Mouse (Mus musculus): ENCODE measurements around the gene Apoh.

The Apoh gene

DNA sequence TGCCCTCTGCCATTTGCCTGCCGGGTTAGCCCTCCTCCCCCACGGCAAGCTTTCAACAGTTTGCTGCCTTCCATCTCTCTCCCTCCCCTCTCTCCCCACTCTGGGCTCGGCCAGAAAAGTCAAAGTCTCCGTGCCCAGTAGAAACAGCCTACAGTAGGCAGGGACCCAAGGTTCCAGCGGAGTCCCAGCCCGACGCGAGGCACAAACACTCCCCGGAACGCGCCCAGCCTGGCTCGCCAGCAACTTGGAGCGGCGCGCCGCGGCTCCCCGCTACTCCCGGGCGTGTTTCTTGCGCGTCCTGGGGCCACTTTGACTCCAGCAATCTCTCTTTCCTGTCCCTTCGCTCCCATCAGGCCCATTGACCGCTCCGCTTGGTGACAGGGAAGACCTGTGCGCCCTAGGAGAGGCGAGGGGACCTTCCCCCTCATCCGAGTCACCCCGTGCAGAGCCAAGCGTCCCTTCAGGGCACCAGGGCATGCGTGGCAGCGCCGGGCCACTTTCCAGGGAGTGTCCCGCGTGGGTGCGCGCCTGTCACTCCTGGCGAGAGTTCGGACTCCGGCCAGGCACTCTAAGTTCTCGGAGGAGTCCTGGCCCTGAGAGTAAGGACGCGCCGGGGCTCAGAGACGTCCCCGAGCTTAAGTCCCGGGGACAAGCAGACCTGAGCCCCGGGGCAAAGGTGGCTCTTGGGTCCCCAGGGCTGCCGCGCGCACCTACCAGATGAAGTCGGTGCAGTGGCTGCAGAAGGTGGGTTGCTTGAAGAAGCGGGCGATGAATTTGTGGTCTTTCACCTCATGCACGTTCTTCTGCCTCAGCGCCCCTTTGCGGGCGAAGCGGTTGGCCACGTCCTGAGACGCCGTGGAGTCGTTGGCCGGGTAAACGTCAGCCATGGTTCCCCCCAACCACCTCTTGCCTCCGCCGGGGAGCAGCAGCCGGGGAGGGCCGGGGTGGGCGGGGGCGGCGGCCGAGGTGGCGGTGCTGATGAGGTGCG, at the start of gene Apoh:
Gene Apoh (plus strand): TSS at position 574 of the 988 bp plus-strand sequence.
- in situ Hi-C loops (cut with MboI, MseI), result loop anchor here (5.0 kb wide), 1 partner anchor 71 kb away; no protein-coding TSS in a partner anchor

DNA sequence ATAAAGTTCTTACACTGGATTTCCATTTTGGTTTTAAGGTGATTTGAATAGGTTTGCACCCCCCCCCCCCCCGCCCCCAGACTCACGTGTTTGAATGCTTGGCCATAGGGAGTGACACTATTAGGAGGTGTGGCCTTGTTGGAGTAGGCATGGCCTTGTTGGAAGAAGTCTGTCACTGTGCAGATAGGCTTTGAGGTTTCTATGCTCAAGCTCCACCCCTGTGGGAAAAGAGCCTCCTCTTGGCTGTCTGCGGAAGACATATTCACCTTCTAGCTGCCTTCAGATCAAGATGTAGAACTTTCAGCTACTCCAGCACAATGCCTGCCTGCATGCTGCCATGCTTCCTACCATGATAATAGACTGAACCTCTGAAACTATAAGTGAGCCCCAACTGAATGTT, 49.3 kb upstream of the Apoh start:
- in situ Hi-C loops (cut with MboI, MseI), result no loop called here

DNA sequence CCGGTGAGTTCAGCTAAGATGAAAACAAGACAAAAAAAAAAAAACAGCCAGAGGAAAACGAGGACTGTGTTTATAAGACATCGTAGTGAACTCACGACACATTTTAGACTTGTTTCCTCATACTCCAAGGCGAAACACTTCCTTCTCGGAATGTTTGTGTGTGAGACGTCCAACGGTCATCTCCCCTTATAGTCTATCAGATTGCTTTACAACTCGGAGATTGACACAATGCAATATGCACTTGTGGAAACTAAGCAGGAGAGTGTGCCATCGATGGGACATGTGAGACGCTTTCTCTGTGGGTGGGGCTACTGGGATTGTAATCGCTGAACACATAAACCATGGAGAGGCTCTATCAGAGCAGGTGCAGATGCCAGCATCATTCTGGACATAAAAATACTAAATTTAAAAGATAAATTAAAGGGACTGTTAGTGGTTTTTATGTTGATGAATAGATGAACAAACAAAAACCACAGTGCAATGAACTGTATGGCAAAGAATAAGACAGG, 48.8 kb upstream of the Apoh start:
- in situ Hi-C loops (cut with MboI, MseI), result no loop called here

DNA sequence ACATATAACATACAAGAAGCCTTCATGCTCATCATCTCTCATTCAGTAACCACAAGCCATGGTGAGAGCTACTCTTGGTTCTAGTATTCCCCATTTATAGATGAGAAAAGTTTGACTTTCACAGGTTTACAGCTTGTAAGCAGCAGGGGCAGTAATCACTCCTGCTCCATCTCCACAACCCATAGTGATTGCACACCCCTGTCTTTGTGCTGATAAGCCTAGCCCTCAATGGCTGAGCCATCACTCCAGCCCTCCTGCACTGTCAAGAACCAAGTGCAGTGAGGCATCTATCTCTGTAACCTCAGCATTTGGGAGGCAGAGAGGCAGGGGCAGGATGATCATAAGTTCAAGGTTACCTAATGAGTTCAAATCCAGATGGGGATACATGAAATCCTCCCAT, 47.8 kb upstream of the Apoh start:
- in situ Hi-C loops (cut with MboI, MseI), result no loop called here

GRCm38 (mm10) chr11:108297956-108298355, 45.2 kb upstream of the Apoh start:
- in situ Hi-C loops (cut with MboI, MseI), result no loop called here

GRCm38 (mm10) chr11:108299913-108300312, 43.2 kb upstream of the Apoh start:
- in situ Hi-C loops (cut with MboI, MseI), result no loop called here

DNA sequence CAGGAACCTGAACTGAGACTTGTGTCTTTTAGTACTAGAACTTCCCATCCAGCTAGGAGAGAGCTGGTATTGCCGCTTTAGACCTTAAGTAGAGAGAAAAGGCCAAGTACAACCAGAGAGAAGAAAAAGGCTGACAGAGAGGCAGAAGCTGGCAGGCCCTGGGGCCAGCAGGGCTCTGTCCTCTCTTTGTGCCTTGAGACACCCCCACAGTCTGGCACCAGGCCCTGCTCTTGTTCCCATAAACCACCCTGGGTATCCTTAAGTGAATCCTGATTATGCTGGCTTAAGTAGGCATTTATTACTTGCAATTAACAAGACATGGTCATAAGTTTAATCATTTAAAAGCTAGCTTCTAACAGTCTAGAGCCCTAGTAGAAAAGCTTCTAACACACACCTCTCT, 42.7 kb upstream of the Apoh start:
- in situ Hi-C loops (cut with MboI, MseI), result no loop called here

DNA sequence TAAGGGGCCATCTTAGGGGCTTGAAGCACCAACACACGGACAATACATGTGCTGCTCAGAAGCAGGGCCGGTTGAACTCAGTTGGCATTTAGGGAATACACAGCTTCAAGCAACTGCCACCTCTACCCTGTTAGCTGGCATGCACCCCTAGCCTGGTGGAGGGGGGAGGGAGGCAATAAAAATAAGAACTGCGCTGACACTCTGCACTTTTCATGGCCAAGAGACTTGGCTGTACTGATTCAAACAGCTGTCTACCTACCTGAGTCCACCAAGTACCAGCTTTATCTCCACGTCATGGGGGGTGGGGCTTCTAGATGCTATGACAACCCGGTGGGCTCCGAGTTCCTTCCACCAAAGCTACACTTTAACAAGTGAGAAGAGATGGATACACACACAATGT, 42.1 kb upstream of the Apoh start:
- in situ Hi-C loops (cut with MboI, MseI), result no loop called here

- in situ Hi-C loops (cut with MboI, MseI), result no loop called here
Measured at GRCm38 (mm10) chr11:108301796-108302490, 41.2 kb upstream of the Apoh start.

GRCm38 (mm10) chr11:108303787-108304186, 39.4 kb upstream of the Apoh start:
- in situ Hi-C loops (cut with MboI, MseI), result no loop called here

- in situ Hi-C loops (cut with MboI, MseI), result no loop called here
Measured at GRCm38 (mm10) chr11:108307258-108307657, 35.9 kb upstream of the Apoh start.

DNA sequence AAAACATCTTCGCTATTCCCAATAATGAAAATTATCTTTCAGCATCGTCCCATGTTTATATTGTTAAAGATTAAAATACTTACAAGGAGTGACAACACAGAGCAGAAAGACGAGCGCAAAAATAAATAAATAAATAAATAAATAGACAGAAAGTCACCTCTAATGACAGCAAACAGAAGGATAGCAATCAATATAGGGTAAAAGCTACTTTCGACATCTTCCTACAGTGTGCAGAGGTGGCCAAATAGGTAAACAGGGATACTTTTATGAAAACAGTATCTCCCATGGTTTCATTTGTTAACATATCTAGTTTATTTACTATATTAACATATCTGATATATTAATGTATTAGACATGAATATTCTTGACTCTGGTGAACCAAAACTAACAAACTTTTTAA, 34.9 kb upstream of the Apoh start:
- in situ Hi-C loops (cut with MboI, MseI), result no loop called here

- in situ Hi-C loops (cut with MboI, MseI), result no loop called here
Measured at GRCm38 (mm10) chr11:108309791-108310190, 33.4 kb upstream of the Apoh start.

DNA sequence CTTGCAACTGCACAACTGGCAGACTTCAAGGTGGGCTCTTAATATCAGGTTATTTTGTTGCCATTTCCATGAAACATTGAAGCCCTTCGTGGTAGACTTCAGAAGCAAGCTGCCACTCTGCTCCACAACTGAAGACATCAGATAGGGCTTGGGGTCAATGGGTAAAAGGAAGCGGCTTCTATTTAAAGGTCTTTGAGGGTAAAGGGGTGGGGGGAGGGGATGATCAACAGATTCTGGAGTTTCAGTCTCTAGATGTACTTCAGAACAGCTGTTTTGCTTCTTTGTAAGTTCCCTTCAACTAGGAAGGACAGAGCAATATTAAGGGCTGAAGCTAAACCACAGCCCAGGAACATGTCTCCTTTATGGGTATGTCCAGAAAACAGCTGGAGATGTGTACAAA, 31.2 kb upstream of the Apoh start:
- in situ Hi-C loops (cut with MboI, MseI), result no loop called here

DNA sequence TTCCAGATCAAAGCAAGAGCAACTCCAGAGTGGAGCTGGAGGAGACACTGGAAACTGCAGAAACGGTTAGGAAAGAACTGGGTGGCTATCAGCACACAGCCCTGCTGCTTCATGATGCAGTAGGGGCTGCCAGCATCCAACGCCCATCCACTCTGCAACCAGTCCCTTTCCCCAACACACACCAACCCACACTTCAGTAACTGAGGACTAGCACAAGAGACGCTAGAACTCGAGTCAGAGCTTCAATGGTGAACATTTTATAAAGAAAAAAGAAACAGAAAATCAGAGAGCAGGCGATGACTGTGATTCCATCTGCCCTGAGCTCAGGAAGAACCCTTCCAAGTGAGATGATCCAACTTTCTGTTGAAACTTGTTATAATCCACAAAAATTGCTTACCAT, 30.6 kb upstream of the Apoh start:
- in situ Hi-C loops (cut with MboI, MseI), result no loop called here

- in situ Hi-C loops (cut with MboI, MseI), result no loop called here
Measured at GRCm38 (mm10) chr11:108315736-108316135, 27.4 kb upstream of the Apoh start.

DNA sequence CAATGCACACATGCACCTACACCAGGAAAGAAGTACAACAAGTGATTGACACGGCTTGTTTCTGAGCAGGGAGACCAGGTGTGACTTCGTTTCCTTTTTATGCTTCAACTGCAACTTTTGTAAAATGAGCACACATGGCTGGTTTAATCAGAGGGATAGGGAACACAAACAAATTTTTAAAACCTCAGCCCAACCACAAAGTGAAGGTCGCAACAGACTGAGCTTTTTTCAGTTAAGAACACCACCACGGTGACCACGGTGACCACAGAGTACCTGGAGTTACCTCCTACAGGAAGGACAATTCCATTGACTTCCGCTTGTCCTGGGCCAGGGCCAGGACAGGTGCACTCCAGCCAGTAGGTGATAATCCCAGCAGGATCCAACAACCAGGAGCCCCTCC, 25.3 kb upstream of the Apoh start:
- in situ Hi-C loops (cut with MboI, MseI), result no loop called here

GRCm38 (mm10) chr11:108319162-108319561, 24.0 kb upstream of the Apoh start:
- in situ Hi-C loops (cut with MboI, MseI), result no loop called here

DNA sequence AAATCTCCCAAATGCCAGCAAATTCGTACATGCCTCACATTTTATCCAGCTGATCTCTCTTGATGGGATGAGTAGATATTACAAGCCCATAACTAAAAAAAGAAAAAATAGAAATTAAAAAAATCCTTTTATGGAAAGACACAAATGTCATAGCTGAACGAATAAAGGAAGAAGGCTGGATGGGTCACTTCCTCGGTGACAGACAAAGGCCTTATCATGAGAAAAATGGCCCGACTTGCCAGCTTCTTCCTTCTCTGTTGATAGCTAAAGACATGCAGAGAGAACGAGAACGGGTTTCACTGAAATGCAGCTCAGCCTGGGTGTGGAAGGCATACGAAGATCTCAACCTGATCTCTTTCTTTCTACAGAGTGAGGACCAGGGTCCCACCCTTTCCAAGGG, 22.6 kb upstream of the Apoh start:
- in situ Hi-C loops (cut with MboI, MseI), result no loop called here

GRCm38 (mm10) chr11:108322156-108322555, 21.0 kb upstream of the Apoh start:
- in situ Hi-C loops (cut with MboI, MseI), result no loop called here

- in situ Hi-C loops (cut with MboI, MseI), result no loop called here
Measured at GRCm38 (mm10) chr11:108325943-108326342, 17.2 kb upstream of the Apoh start.

GRCm38 (mm10) chr11:108330818-108331217, 12.3 kb upstream of the Apoh start:
- in situ Hi-C loops (cut with MboI, MseI), result no loop called here

- in situ Hi-C loops (cut with MboI, MseI), result no loop called here
Measured at GRCm38 (mm10) chr11:108333006-108333405, 10.1 kb upstream of the Apoh start.

All from T-helper 1 cell (primary cell).